Mouse (Mus musculus) thymus, postnatal 0 days (tissue): Measurements from ENCODE around the gene Gmppa. TPM values are rescaled to one million over a fixed set of nuclear protein-coding genes. Genes with fewer than 3 reads are reported as not detected.

Experiments used
- DNase-seq: peaks from one replicate; pipeline ENCODE4 v3.0.0-alpha.2; 2015; ENCODE audit warnings: low spot score
- polyA plus RNA-seq: library from polyadenylated mRNA; unstranded; fragments of >200 nt; fragmentation: Nextera tagmentation; extraction: Ambion mirVana; gene quantifications from 2 replicates; pipeline ENCODE4 v1.2.1, GENCODE M21; 2015

Gene Gmppa
- polyA plus RNA-seq, 1 experiment from 2014 or later = 51.4 TPM

- no peak for DNase-seq
Observed at GRCm38 (mm10) chr1:75451900-75452299, 16.2 kb downstream of the Gmppa start.

GRCm38 (mm10) chr1:75455433-75455832 is 19.7 kb downstream of the Gmppa start:
- no peak for DNase-seq

- no peak for DNase-seq
Observed at GRCm38 (mm10) chr1:75455948-75456347, 20.2 kb downstream of the Gmppa start.

- DNase-seq = peak; percentile 23
Observed at GRCm38 (mm10) chr1:75456746-75457564, 21.2 kb downstream of the Gmppa start.

GRCm38 (mm10) chr1:75457710-75458024 is 21.9 kb downstream of the Gmppa start:
- no peak for DNase-seq

- no peak for DNase-seq
Observed at GRCm38 (mm10) chr1:75458025-75458788, 22.5 kb downstream of the Gmppa start.

GRCm38 (mm10) chr1:75458789-75459684 is 23.3 kb downstream of the Gmppa start:
- DNase-seq = no peak

- no peak for DNase-seq
Observed at GRCm38 (mm10) chr1:75460297-75460696, 24.6 kb downstream of the Gmppa start.

GRCm38 (mm10) chr1:75462636-75463035 is 26.9 kb downstream of the Gmppa start:
- DNase-seq = no peak

- DNase-seq = no peak
Observed at GRCm38 (mm10) chr1:75463652-75464204, 28.0 kb downstream of the Gmppa start.

- DNase-seq = peak; percentile 73
Observed at GRCm38 (mm10) chr1:75467215-75467927, 31.6 kb downstream of the Gmppa start.

- DNase-seq = no peak
Observed at GRCm38 (mm10) chr1:75469287-75469825, 33.6 kb downstream of the Gmppa start.

- no peak for DNase-seq
Observed at GRCm38 (mm10) chr1:75476441-75476840, 40.7 kb downstream of the Gmppa start.

- DNase-seq = peak; percentile 65
Observed at GRCm38 (mm10) chr1:75477264-75477965, 41.7 kb downstream of the Gmppa start.

- DNase-seq = no peak
Observed at GRCm38 (mm10) chr1:75477966-75478290, 42.2 kb downstream of the Gmppa start.

- no peak for DNase-seq
Observed at GRCm38 (mm10) chr1:75478497-75478896, 42.8 kb downstream of the Gmppa start.

GRCm38 (mm10) chr1:75478916-75479634 is 43.3 kb downstream of the Gmppa start, which contains the start of the genes Chpf and Tmem198:
Gene Chpf, minus strand, starts transcription at chr1:75479307.
Gene Tmem198, plus strand, starts transcription at chr1:75479532.
- DNase-seq = peak; percentile 93

- no peak for DNase-seq
Observed at GRCm38 (mm10) chr1:75479635-75479989, 43.9 kb downstream of the Gmppa start.

- DNase-seq = no peak
Observed at GRCm38 (mm10) chr1:75480036-75480435, 44.3 kb downstream of the Gmppa start.
